Mouse (Mus musculus) E14TG2a.4 (cell line): Measurements from ENCODE around the gene Tut1.
"Not testable (repeated sequence)": the region's sequence is repeated elsewhere in the genome, so short reads cannot be mapped to it uniquely, and the experiment has no call there.

Experiments
- H3K27me3 ChIP-seq: 2 replicates; pipeline ENCODE4 v1.6.1; 2014; ENCODE audit warnings: low read length, control low read depth; ENCODE audit not compliant: insufficient read depth
- H3K36me3 ChIP-seq: 2 replicates; pipeline ENCODE4 v1.6.1; 2014; ENCODE audit warnings: low read length, control low read depth; ENCODE audit not compliant: insufficient read depth
- H3K4me1 ChIP-seq: replicated peaks from 2 replicates; pipeline ENCODE4 v1.6.1; 2014; ENCODE audit warnings: low read depth, low read length, control low read depth
- H3K4me3 ChIP-seq: replicated peaks from 2 replicates; pipeline ENCODE4 v1.5.1; 2014; ENCODE audit warnings: mild to moderate bottlenecking, low read length
- H3K9me3 ChIP-seq: 2 replicates; pipeline ENCODE4 v1.6.1; 2014; ENCODE audit warnings: low read length, control low read depth
- CTCF ChIP-seq: conservative IDR thresholded peaks from 2 replicates; pipeline ENCODE4 v1.5.1; 2014; ENCODE audit warnings: low read length
- NANOG ChIP-seq: IDR thresholded peaks from 2 replicates; pipeline ENCODE4 v1.6.1; 2014; ENCODE audit warnings: borderline replicate concordance, low read length, mixed read lengths
- POU5F1 ChIP-seq: IDR thresholded peaks from 2 replicates; pipeline ENCODE4 v1.6.1; 2014; ENCODE audit warnings: low read length, borderline replicate concordance

Tut1 gene

GRCm38 (mm10) chr19:8950190-8950589 lies 3.5 kb upstream of the Tut1 start:
- no peak for TF ChIP-seq POU5F1
- no peak for TF ChIP-seq CTCF
- TF ChIP-seq NANOG: no peak
- Histone ChIP-seq H3K4me1 (peaks cover 38% of the 10 kb centered on the region), H3K9me3 (no peaks in the 10 kb centered on the region), H3K36me3 (peaks cover 82% of the 10 kb centered on the region), H3K27me3 (no peaks in the 10 kb centered on the region), H3K4me3 (no peak overlapping the region)

GRCm38 (mm10) chr19:8952241-8952640 lies 1.4 kb upstream of the Tut1 start:
- peaks cover 42% of the 10 kb centered on the region for H3K4me1 ChIP-seq
- no peak overlapping the region for H3K4me3 ChIP-seq
- TF ChIP-seq CTCF: no peak
- no peak for TF ChIP-seq POU5F1
- TF ChIP-seq NANOG: no peak
- no peaks in the 10 kb centered on the region for H3K9me3 ChIP-seq
- H3K27me3 ChIP-seq: no peaks in the 10 kb centered on the region
- H3K36me3 ChIP-seq: peaks cover 82% of the 10 kb centered on the region

DNA sequence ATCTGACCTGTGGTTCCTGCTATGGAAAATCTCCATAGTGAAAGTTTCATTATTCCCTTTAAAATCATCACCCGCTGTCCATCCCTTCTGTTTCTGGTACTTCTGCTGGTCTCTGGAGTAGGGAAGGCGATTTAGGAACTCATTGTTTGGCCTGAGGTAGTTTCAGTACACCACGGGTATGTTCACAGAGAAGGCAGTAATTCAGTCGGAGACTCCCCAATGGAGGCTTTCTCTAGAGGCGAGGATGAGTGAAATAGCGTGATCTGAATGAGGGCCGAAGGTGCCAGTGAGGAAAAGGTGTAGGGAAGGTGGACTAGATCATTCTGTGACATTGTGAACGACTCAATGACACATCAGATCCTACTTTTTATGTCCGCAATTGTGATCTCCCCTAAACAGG lies 524 bp downstream of the Tut1 start:
- TF ChIP-seq NANOG (no peak), POU5F1 (no peak), CTCF (no peak)
- Histone ChIP-seq H3K9me3 (no peaks in the 10 kb centered on the region), H3K36me3 (peaks cover 82% of the 10 kb centered on the region), H3K4me1 (peaks cover 38% of the 10 kb centered on the region), H3K4me3 (peak overlapping the region; percentile 98), H3K27me3 (no peaks in the 10 kb centered on the region)

GRCm38 (mm10) chr19:8962256-8962655 lies 8.6 kb downstream of the Tut1 start:
- peaks cover 22% of the 10 kb centered on the region for H3K4me1 ChIP-seq
- no peaks in the 10 kb centered on the region for H3K9me3 ChIP-seq
- H3K4me3 ChIP-seq: no peak overlapping the region
- TF ChIP-seq NANOG: no peak
- TF ChIP-seq CTCF: no peak
- TF ChIP-seq POU5F1: no peak
- peaks cover 91% of the 10 kb centered on the region for H3K36me3 ChIP-seq
- no peaks in the 10 kb centered on the region for H3K27me3 ChIP-seq

GRCm38 (mm10) chr19:8965075-8965474 lies 11.4 kb downstream of the Tut1 start:
- Histone ChIP-seq H3K36me3 (peaks cover 91% of the 10 kb centered on the region), H3K27me3 (no peaks in the 10 kb centered on the region), H3K4me3 (peak overlapping the region; percentile 83; the same call in 1 of the 2 replicates), H3K4me1 (peaks cover 38% of the 10 kb centered on the region), H3K9me3 (no peaks in the 10 kb centered on the region)
- no peak for TF ChIP-seq POU5F1

GRCm38 (mm10) chr19:8965771-8966170 lies 12.1 kb downstream of the Tut1 start:
- Histone ChIP-seq H3K36me3 (peaks cover 91% of the 10 kb centered on the region), H3K9me3 (no peaks in the 10 kb centered on the region), H3K4me3 (peak overlapping the region; percentile 83), H3K4me1 (peaks cover 45% of the 10 kb centered on the region), H3K27me3 (no peaks in the 10 kb centered on the region)
- TF ChIP-seq NANOG (no peak), POU5F1 (no peak), CTCF (no peak)

DNA sequence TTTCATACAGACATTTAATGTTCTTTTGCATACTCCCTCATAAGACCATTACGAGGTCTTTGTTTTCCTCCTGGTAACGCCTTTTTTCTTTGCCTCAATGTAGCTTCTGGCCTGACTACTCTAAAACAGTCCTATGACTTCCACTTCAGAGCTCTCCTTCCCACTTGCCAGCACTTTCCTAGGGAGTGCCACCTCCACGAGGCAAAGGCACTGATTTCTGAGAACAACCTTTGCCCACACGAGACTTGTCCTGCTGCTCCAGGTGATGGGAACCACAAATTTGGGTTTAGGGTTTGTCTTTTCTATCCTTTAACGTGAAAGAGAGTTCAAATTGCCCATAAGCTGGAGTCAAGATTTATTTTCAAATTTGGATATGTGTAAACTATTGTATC lies 12.5 kb downstream of the Tut1 start:
- Histone ChIP-seq H3K4me3 (peak overlapping the region; percentile 83), H3K27me3 (no peaks in the 10 kb centered on the region), H3K9me3 (no peaks in the 10 kb centered on the region), H3K4me1 (peaks cover 49% of the 10 kb centered on the region), H3K36me3 (peaks cover 91% of the 10 kb centered on the region)
- TF ChIP-seq NANOG (no peak), CTCF (no peak), POU5F1 (no peak)

- Histone ChIP-seq H3K36me3 (peaks cover 91% of the 10 kb centered on the region), H3K4me1 (peaks cover 55% of the 10 kb centered on the region), H3K4me3 (peak within 1 kb of the TSS; percentile 100), H3K9me3 (no peaks in the 10 kb centered on the region), H3K27me3 (no peaks in the 10 kb centered on the region)
- TF ChIP-seq NANOG: no peak
- no peak for TF ChIP-seq CTCF
- TF ChIP-seq POU5F1: no peak
Measured at GRCm38 (mm10) chr19:8966590-8967372, 13.1 kb downstream of the Tut1 start, which contains the start of gene Eef1g. Eef1g (plus strand) TSS chr19:8967041.

DNA sequence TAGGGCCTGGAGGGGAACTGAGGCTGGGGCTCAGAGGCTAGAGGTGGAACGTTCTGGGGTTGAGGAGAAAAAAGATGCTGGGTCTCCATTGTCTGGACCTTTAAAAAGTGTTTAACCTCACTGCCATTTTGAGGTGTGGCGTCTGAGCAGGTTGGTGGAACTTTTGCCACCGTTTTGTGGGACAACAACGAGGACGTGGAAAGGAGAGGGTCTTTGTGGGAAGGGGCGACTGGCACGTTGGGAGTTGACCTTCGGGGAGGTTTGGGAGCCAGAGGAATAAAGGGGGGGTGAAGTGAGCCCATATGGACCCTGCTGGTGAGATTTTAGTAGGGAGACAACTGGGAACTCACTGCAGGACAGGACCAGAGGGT lies 13.7 kb downstream of the Tut1 start:
- TF ChIP-seq POU5F1 (no peak), CTCF (no peak), NANOG (no peak)
- Histone ChIP-seq H3K36me3 (peaks cover 91% of the 10 kb centered on the region), H3K4me1 (peaks cover 61% of the 10 kb centered on the region), H3K27me3 (no peaks in the 10 kb centered on the region), H3K9me3 (no peaks in the 10 kb centered on the region), H3K4me3 (peak overlapping the region; percentile 100)

DNA sequence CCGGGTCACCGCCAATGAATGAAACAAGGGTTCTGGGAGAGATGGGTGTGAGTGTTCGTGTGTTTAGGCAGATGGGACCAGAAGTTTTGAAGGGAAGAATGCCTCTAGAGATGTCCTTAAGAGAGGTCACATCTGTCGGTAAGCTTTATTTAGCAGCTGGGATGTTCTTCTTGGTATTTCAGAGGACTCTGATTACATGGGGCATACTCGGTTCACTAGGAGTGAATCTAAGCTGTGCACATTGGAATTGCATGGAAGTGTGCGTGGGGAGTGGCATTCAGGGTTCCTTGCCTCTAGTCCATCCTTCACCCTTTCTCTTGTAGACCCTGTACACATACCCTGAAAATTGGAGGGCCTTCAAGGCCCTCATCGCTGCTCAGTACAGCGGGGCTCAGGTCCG lies 14.2 kb downstream of the Tut1 start:
- peaks cover 66% of the 10 kb centered on the region for H3K4me1 ChIP-seq
- peak overlapping the region; percentile 100 for H3K4me3 ChIP-seq
- TF ChIP-seq NANOG (no peak), CTCF (no peak), POU5F1 (no peak)
- no peaks in the 10 kb centered on the region for H3K27me3 ChIP-seq
- H3K36me3 ChIP-seq: peaks cover 91% of the 10 kb centered on the region
- H3K9me3 ChIP-seq: no peaks in the 10 kb centered on the region

DNA sequence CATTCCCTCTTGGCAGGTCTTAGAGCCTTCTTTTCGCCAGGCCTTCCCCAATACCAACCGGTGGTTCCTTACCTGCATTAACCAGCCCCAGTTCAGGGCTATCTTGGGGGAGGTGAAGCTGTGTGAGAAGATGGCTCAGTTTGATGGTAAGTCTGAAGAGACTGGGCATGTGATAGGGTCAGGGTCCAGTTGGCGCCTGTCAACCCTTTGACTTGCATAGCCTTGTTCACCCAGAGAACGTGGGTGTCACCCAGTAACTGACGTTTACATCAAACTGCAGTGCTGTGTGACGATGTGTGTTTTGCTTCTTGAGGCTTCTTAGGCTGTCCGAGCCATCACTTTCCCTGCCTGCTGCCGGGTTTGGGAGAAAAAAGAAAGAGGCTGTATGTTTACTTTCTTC lies 18.8 kb downstream of the Tut1 start:
- Histone ChIP-seq H3K4me3 (peak overlapping the region; percentile 24; the same call in 1 of the 2 replicates), H3K36me3 (peaks cover 100% of the 10 kb centered on the region), H3K4me1 (peaks cover 90% of the 10 kb centered on the region)
- H3K9me3 ChIP-seq, H3K27me3 ChIP-seq: not testable (repeated sequence)
